Mouse (Mus musculus) neural tube, embryonic 11.5 days (tissue): Measurements from ENCODE around the gene Map4. TPM values are rescaled to one million over a fixed set of nuclear protein-coding genes. Genes with fewer than 3 reads are reported as not detected.

Source experiments
- ATAC-seq: fragments of 200-750 bp; cut with Nextera tagmentation; 2 replicates; pipeline ENCODE4 v1.8.0; 2017; ENCODE audit warnings: moderate number of reproducible peaks, mild to moderate bottlenecking, moderate TSS enrichment, moderate library complexity; ENCODE audit not compliant: insufficient read depth, low FRiP score, low TSS enrichment
- DNase-seq: peaks from one replicate; pipeline ENCODE4 v3.0.0-alpha.2; 2015; ENCODE audit warnings: low spot score
- H3K27ac ChIP-seq: fragments of 300-500 bp; sonication (generic); 2 replicates; pipeline ENCODE4 v1.5.1; 2014; ENCODE audit warnings: low read depth, mild to moderate bottlenecking, low read length
- H3K27me3 ChIP-seq: fragments of 300-500 bp; sonication (generic); 2 replicates; pipeline ENCODE4 v1.6.1; 2014; ENCODE audit warnings: mild to moderate bottlenecking, low read length, mixed read lengths; ENCODE audit not compliant: control insufficient read depth, insufficient read depth
- H3K36me3 ChIP-seq: fragments of 300-500 bp; sonication (generic); 2 replicates; pipeline ENCODE4 v1.6.1; 2014; ENCODE audit warnings: mild to moderate bottlenecking, low read length, moderate library complexity, mixed read lengths; ENCODE audit not compliant: control insufficient read depth, insufficient read depth
- H3K4me1 ChIP-seq: fragments of 300-500 bp; sonication (generic); 2 replicates; pipeline ENCODE4 v1.6.1; 2014; ENCODE audit warnings: low read length, mixed read lengths; ENCODE audit not compliant: control insufficient read depth, insufficient read depth
- H3K4me2 ChIP-seq: fragments of 300-500 bp; sonication (generic); 2 replicates; pipeline ENCODE4 v1.6.1; 2014; ENCODE audit warnings: low read depth, mild to moderate bottlenecking, moderate library complexity
- H3K4me3 ChIP-seq: fragments of 300-500 bp; sonication (generic); 2 replicates; pipeline ENCODE4 v1.5.1; 2014; ENCODE audit warnings: low read depth, low read length
- H3K9ac ChIP-seq: fragments of 300-500 bp; sonication (generic); 2 replicates; pipeline ENCODE4 v1.6.1; 2014; ENCODE audit warnings: mild to moderate bottlenecking, low read length
- H3K9me3 ChIP-seq: fragments of 300-500 bp; sonication (generic); 2 replicates; pipeline ENCODE4 v1.6.1; 2016; ENCODE audit warnings: low read length; ENCODE audit not compliant: control insufficient read depth
- WGBS: fragments of 180-500 bp; shearing (Covaris S2); extraction: QIAGEN DNeasy Blood & Tissue Kit; methylation state at CpG from one replicate; pipeline ENCODE4 v1.1.7; 2014; 5-methylcytosine and 5-hydroxymethylcytosine counted together
- polyA plus RNA-seq: library from polyadenylated mRNA; unstranded; fragments of >200 nt; fragmentation: Nextera tagmentation; extraction: Ambion mirVana; gene quantifications from 2 replicates; pipeline ENCODE4 v1.2.1, GENCODE M21; 2014

Gene Map4
- polyA plus RNA-seq, 1 experiment from 2014 or later = 129 TPM

DNA sequence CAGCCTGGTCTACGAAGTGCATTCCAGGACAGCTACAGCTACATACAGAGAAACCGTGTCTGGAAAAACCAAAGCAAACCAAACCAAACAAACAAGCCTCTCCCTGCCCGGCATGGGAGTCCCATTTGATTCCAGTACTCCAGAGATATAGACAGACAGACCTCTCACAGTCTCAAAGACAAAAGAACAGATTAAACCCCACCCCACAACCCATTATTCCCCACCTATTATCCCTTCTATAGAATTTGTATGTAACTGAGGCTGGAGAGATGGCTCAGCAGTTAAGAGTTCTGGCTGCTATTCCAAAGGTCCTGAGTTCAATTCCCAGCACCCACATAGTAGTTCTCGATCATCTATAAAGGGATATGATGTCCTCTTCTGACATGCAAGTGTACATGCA is 21.3 kb upstream of the Map4 start:
- H3K4me2 ChIP-seq = no peak overlapping the region
- no peak overlapping the region for H3K4me3 ChIP-seq
- H3K27me3 ChIP-seq = no peaks in the 10 kb centered on the region
- WGBS = 93% methylated on average over 4 of the region's 4 CpGs
- ATAC-seq (no peak), DNase-seq (no peak)
- H3K36me3 ChIP-seq = no peaks in the 10 kb centered on the region
- no peak overlapping the region for H3K27ac ChIP-seq
- H3K9ac ChIP-seq = no peak overlapping the region
- H3K9me3 ChIP-seq = no peaks in the 10 kb centered on the region
- H3K4me1 ChIP-seq = no peaks in the 10 kb centered on the region

- WGBS = 88% methylated on average over 7 of the region's 7 CpGs
- Histone ChIP-seq H3K9ac (no peak overlapping the region), H3K27ac (no peak overlapping the region), H3K27me3 (no peaks in the 10 kb centered on the region), H3K4me1 (no peaks in the 10 kb centered on the region), H3K4me2 (no peak overlapping the region), H3K9me3 (no peaks in the 10 kb centered on the region), H3K36me3 (no peaks in the 10 kb centered on the region), H3K4me3 (no peak overlapping the region)
- DNase-seq (no peak), ATAC-seq (no peak)
Measured at GRCm38 (mm10) chr9:109911779-109912178, 19.5 kb upstream of the Map4 start.

DNA sequence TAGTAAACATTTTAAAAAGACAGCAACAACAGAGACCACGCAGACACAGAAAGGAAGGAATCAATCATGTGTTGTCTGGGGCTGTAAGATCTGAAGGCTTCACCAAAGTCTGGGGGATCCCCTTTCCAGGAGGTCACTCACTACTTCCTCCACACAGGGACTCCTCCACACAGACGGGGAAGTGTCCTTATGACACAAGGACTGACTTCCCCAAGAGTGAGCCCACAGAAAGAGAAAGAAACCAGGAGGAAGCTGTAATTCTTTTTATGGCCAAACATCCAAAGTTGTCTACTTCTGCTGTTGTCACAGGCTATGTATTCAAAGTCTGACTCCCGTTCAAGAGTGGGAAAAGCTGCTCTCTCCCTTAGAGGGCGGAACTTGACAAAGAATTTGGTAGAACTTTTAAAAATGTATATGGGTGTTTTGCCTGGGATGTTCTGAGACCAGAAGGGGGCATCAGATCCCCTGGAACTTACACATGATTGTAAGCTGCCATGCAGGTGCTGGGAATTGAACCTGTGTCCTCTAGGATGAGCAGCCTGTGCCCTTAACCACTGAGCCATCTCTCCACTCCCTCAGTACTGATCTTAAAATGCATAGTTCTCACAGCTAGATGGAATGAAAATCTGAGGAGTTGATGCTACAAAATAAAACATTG is 16.9 kb upstream of the Map4 start:
- H3K9me3 ChIP-seq = no peaks in the 10 kb centered on the region
- H3K27me3 ChIP-seq = no peaks in the 10 kb centered on the region
- H3K36me3 ChIP-seq = no peaks in the 10 kb centered on the region
- no peak for ATAC-seq
- no peak overlapping the region for H3K4me3 ChIP-seq
- H3K4me1 ChIP-seq = no peaks in the 10 kb centered on the region
- H3K9ac ChIP-seq = no peak overlapping the region
- no peak for DNase-seq
- no peak overlapping the region for H3K27ac ChIP-seq
- 71% methylated on average over 4 of the region's 4 CpGs for WGBS
- H3K4me2 ChIP-seq = no peak overlapping the region

DNA sequence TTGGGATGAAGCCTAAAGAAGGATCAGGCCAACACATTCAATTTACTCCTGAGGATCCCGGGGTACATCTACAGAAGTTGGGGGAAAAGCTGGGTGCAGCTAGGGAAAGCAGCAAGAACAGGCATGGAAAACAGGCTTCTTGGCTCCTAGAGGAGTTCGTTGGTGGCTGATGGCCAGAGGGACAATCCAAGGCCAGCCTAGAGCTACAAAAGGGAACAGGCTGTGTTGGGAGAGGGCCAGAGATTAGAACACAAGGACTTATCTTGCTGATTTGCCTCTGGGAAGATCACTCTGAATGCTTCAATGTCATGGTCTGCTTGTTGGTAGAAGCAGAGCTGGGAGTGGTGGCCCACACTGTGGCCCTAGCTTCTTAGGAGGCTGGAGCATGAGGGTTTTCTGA is 13.3 kb upstream of the Map4 start:
- WGBS = 90% methylated on average over 2 of the region's 2 CpGs
- Histone ChIP-seq H3K4me1 (no peaks in the 10 kb centered on the region), H3K4me2 (no peak overlapping the region), H3K4me3 (no peak overlapping the region), H3K9me3 (no peaks in the 10 kb centered on the region), H3K9ac (no peak overlapping the region), H3K27me3 (no peaks in the 10 kb centered on the region), H3K36me3 (no peaks in the 10 kb centered on the region), H3K27ac (no peak overlapping the region)
- ATAC-seq = no peak
- DNase-seq = no peak

GRCm38 (mm10) chr9:109929131-109929530 is 2.1 kb upstream of the Map4 start:
- no peaks in the 10 kb centered on the region for H3K27me3 ChIP-seq
- H3K27ac ChIP-seq = no peak overlapping the region
- no peaks in the 10 kb centered on the region for H3K9me3 ChIP-seq
- H3K36me3 ChIP-seq = no peaks in the 10 kb centered on the region
- no peak for DNase-seq
- no peak overlapping the region for H3K4me2 ChIP-seq
- no peak overlapping the region for H3K9ac ChIP-seq
- no peak for ATAC-seq
- H3K4me3 ChIP-seq = no peak overlapping the region
- WGBS = 90% methylated on average over 3 of the region's 3 CpGs
- H3K4me1 ChIP-seq = peaks cover 6% of the 10 kb centered on the region

DNA sequence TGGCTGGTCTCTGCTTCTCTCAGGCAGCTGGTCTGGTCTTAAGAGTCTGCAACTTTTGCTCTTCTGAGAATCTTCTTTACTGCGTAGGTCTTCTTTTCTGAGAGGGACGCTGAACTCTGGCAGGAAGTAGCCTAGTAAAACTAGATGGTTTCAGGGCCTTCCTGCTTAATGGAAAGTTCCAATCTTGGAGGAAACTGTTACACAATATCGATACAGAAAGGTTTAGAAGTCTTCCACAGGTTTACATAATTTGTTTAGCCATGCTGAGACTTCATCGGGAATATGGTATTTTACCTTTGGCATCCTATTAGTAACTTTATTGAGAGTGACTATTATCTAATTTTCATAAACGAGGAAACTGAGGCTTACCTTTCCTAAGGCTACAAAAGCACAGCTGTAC is 1.2 kb upstream of the Map4 start:
- 93% methylated on average over 5 of the region's 5 CpGs for WGBS
- no peaks in the 10 kb centered on the region for H3K9me3 ChIP-seq
- no peak for ATAC-seq

GRCm38 (mm10) chr9:109930752-109931151 is 508 bp upstream of the Map4 start:
- Histone ChIP-seq H3K9me3 (no peaks in the 10 kb centered on the region), H3K36me3 (no peaks in the 10 kb centered on the region), H3K9ac (no peak overlapping the region), H3K4me2 (peak overlapping the region; percentile 80), H3K4me1 (peaks cover 6% of the 10 kb centered on the region), H3K27me3 (no peaks in the 10 kb centered on the region), H3K4me3 (peak overlapping the region; percentile 75), H3K27ac (peak overlapping the region; percentile 89; the same call in 1 of the 2 replicates)
- ATAC-seq (no peak), DNase-seq (peak; percentile 16)
- WGBS = 73% methylated on average over 6 of the region's 6 CpGs

More for the DNA sequence above, 1.2 kb upstream of the Map4 start:
- no peak overlapping the region for H3K4me3 ChIP-seq
- no peak overlapping the region for H3K4me2 ChIP-seq
- H3K36me3 ChIP-seq = no peaks in the 10 kb centered on the region
- no peak overlapping the region for H3K27ac ChIP-seq
- no peaks in the 10 kb centered on the region for H3K27me3 ChIP-seq
- no peak overlapping the region for H3K9ac ChIP-seq
- DNase-seq = no peak
- peaks cover 6% of the 10 kb centered on the region for H3K4me1 ChIP-seq

- peak overlapping the region; percentile 84 for H3K9ac ChIP-seq
- 0% methylated on average over 20 of the region's 20 CpGs for WGBS
- ATAC-seq (no peak), DNase-seq (no peak)
- H3K36me3 ChIP-seq = no peaks in the 10 kb centered on the region
- peak overlapping the region; percentile 89 for H3K27ac ChIP-seq
- no peaks in the 10 kb centered on the region for H3K27me3 ChIP-seq
- H3K4me2 ChIP-seq = peak overlapping the region; percentile 80
- no peaks in the 10 kb centered on the region for H3K9me3 ChIP-seq
- peak overlapping the region; percentile 75 for H3K4me3 ChIP-seq
- peaks cover 6% of the 10 kb centered on the region for H3K4me1 ChIP-seq
Measured at GRCm38 (mm10) chr9:109932361-109932755, 1.1 kb downstream of the Map4 start.

- peaks cover 6% of the 10 kb centered on the region for H3K4me1 ChIP-seq
Measured at GRCm38 (mm10) chr9:109932756-109933375, 1.6 kb downstream of the Map4 start.

More at GRCm38 (mm10) chr9:109932756-109933375, 1.6 kb downstream of the Map4 start:
- Histone ChIP-seq H3K4me2 (peak overlapping the region; percentile 80), H3K36me3 (no peaks in the 10 kb centered on the region), H3K9me3 (no peaks in the 10 kb centered on the region), H3K9ac (peak overlapping the region; percentile 84), H3K4me3 (peak overlapping the region; percentile 75), H3K27me3 (no peaks in the 10 kb centered on the region), H3K27ac (peak overlapping the region; percentile 50; the same call in 1 of the 2 replicates)
- WGBS = 1% methylated on average over 12 of the region's 12 CpGs
- ATAC-seq (no peak), DNase-seq (peak; percentile 32)
